Mouse (Mus musculus): ENCODE data around the gene Izumo1r. TPM values are rescaled to one million over a fixed set of nuclear protein-coding genes. Genes with fewer than 3 reads are reported as not detected.

Izumo1r gene
- 0.07 TPM in 1 of 2 replicates, not detected in the other for polyA plus RNA-seq (2012; rRNA removed)

DNA sequence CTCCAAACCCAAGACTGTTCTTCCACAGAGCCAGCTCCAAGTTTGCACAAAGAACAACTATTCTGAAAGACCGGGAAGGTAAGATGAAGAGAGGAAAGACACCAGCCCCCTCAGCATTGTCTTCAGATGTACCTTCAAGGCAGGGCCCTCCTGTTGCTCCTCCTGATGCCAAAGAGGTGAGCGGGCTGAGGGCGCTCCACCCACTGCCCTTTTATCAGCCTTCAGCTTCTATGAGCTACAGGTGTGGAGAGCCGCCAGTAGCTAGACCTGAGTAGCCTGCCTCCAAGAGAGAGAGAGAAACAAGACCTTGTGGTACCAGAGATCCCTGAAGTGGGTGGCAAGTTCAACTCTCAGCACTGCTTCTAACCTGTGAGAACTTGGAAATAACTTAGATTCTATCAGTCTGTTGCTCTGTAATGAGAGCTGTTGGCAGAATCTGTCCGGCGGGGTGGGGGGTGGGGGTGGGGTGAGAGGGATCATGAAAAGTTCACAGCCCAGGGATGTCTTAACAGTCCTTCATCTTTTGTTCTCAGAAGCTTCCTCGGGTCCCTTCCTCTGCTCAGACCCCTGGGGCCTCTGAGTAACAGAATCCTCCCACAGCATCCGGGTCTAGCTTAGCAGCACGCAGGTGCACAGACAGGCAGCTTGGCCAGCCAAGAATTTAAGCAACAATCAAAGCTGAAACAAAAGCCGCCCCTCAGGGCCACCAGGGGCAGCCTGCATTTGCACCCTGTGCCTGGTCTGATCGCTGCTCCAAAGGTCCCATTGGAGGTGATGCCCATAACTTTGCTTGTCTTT is at the start of gene Izumo1r:
Gene Izumo1r (minus strand): TSS at position 369 of the 798 bp plus-strand sequence.

DNA sequence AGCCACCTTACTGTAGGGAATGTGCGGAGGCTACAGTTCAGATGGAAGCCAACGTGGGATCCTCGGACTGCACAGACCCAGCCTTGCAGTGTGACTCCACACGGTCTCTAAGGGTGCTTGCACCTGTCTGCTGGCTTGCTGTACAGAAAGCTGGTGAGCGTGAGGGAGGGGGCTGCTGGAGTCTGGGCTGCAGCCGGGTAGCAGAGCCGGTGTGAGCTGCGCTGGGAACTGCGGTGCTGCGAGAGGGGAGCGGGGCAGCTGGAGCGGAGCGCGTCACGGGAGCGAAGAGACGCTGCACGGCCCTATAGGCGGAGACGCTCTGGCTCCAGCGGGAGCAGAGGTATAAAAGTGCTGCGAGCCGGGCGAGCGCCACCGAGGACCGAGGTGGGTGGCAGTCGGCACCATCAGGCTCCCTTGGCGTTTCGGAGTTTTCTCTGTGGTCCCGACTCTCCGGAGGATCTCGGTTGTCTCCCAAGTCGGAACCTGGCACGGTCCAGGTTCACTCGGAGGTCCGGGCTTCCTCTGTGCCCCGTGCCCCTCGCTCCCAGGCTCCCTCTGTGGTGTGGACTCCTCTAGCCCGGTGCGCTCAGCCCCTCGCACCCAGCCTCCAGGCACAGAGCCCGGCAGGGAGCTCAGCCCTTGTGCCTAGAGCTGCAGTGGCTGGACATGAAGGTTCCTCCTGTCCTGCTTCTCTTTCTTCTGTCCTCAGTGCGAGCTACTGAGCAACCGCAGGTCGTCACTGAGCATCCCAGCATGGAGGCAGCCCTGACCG is 43.7 kb downstream of the Izumo1r start, which contains the start of gene Gpr83:
Gene Gpr83 (plus strand): TSS at position 343 of the 772 bp plus-strand sequence.

Other genes with a start within 250 kb of the Izumo1r start
- gene Piwil4, start 163.2 kb downstream of the Izumo1r start, polyA plus RNA-seq (2012; rRNA removed), result 0.05 and 0.10 TPM in 2 replicates
- 0.41 and 0.49 TPM in 2 replicates for gene Fut4, start 151.6 kb downstream of the Izumo1r start, polyA plus RNA-seq (2012; rRNA removed)
- gene 1700012B09Rik, start 132.9 kb downstream of the Izumo1r start, polyA plus RNA-seq (2012; rRNA removed), result not detected in 2 replicates
- gene Mre11a, start 119.3 kb downstream of the Izumo1r start, polyA plus RNA-seq (2012; rRNA removed), result 3.3 and 3.9 TPM in 2 replicates
- 9.6 and 10.6 TPM in 2 replicates for gene Ankrd49, start 119.1 kb downstream of the Izumo1r start, polyA plus RNA-seq (2012; rRNA removed)
- not detected in 2 replicates for gene Gpr83, start 43.7 kb downstream of the Izumo1r start, polyA plus RNA-seq (2012; rRNA removed)
- 2.1 and 3.0 TPM in 2 replicates for gene Panx1, start 141.5 kb upstream of the Izumo1r start, polyA plus RNA-seq (2012; rRNA removed)
- gene Hephl1, start 208.2 kb upstream of the Izumo1r start, polyA plus RNA-seq (2012; rRNA removed), result not detected in 2 replicates